Mouse (Mus musculus) embryo, embryonic 11.5 days (tissue): ENCODE results near the gene Slc22a5.
"Not testable (repeated sequence)": the region's sequence is repeated elsewhere in the genome, so short reads cannot be mapped to it uniquely, and the experiment has no call there.

Source experiments
- DNase-seq: peaks from one replicate; pipeline ENCODE4 v3.0.0-alpha.2; 2012; ENCODE audit warnings: low read depth, low spot score

The Slc22a5 gene

GRCm38 (mm10) chr11:53891505-53892451, at the start of gene Slc22a5:
Slc22a5 (minus strand) TSS chr11:53891660.
- peak; percentile 97 for DNase-seq

DNA sequence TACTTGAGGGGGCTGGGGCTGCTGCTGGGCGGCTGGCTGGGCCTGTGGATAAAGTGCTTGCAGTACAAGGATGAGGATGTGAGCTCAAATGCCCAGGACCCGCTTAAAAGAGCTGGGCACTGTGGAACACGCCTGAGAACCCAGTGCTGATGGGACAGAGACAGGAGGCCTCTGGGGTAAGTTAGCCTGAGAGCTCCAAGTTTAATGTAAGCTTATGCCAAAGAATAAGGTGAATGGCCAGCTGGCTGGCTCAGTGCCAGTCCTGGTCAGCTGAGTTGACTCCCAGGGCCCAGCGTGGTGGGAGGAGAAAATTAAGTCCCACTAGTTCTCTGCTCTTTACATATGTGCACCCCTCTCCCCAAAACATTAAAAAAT, 40.5 kb upstream of the Slc22a5 start:
- DNase-seq = not testable (repeated sequence)

DNA sequence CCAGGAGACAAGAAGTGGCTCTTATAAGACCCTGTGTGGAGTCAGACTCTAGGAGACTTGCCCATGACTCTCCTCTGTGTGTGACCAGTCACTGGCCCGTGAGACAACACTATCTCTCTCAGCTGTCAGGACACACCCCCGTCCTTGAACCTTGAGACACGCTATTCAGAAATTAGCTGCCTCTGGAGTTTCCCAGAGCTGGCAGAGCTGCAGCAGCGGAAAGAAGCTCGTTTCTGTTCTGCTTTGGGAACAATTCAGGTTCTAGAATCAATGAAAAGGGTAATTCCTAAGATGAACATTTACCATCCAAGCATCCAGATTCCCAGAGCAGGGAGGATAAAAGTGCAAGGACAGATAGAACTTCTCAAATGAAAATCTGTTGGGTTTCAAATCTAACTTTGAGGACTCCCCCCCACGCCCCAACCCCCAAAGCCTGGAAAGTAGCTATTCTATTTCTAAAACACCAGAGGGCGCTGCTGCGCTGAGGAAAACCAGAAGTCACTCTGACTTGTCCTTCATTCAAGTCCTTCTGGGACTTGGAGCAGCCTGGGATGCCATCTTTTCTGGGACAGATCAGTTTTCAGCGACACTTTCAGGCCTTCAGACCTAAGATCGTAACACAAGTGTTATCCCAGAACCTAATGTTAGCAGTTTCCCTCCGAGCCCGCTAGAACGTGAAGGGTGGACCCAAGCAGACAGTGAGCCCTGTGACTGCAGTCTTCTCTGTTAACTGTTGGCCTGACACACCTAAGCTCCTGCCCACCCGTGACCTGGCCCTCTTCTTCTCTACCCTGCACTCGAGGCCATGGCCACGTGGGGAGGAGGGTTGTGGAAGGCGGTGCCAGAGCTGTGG, 39.9 kb upstream of the Slc22a5 start:
- peak; percentile 51 for DNase-seq

DNA sequence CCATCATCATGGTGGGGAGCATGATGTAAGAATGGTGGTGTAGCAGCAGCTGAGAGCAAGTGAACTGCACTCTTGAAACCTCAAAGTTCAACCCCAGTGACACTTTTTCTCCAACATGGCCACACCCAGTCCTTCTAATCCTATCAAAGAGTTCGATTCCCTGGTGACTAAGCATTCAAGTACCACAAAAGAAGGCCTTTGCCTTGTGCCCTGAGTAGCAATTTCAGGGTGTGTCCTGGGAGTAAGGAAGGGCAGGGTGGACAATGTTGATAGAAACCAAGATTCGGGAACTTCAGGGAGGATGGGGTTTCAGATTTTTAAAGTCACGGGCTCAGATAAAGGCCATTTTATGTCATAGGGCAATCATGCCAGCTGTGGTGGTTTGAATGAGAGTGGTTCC, 38.3 kb upstream of the Slc22a5 start:
- DNase-seq = no peak

DNA sequence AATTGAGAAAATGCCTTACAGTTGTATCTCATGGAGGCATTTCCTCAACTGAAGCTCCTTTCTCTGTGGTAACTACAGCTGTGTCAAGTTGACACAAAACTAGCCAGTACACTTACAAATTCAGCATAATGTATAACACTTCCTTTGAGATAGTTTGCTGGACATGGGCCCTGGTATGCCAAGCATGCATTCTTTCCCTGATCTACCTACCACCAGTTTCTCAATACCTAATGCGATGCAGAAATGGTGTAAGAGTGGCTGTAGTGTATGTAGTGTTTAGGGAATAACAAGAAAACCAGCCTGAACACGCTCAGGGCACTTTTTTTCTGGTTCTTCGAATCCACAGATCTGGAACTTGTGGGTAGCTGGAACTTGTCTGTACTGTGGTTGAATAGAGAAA, 37.1 kb upstream of the Slc22a5 start:
- DNase-seq = no peak

DNA sequence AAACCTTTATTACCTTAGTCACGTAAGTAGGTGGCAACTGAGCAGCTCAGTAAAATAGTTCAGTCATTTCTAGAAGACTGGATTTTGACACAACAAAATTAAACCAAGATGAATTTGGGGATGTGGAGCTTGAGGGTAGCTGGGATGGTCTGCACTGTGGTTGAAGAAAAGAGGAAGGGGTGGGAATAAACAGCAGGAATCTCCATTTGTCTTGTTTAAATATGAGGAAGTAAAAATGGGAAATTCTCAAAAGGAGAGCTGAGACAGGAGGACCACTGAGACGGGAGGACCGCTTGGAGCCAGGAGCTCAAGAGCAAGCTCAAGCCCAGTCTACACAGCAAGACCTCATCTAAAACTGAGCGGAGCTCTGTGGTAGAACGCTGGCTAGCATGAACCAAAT, 34.8 kb upstream of the Slc22a5 start:
- DNase-seq = no peak

- no peak for DNase-seq
Observed at GRCm38 (mm10) chr11:53918851-53919250, 27.4 kb upstream of the Slc22a5 start.

GRCm38 (mm10) chr11:53911011-53911410, 19.6 kb upstream of the Slc22a5 start:
- DNase-seq = no peak

- DNase-seq = no peak
Observed at GRCm38 (mm10) chr11:53908686-53909085, 17.2 kb upstream of the Slc22a5 start.

DNA sequence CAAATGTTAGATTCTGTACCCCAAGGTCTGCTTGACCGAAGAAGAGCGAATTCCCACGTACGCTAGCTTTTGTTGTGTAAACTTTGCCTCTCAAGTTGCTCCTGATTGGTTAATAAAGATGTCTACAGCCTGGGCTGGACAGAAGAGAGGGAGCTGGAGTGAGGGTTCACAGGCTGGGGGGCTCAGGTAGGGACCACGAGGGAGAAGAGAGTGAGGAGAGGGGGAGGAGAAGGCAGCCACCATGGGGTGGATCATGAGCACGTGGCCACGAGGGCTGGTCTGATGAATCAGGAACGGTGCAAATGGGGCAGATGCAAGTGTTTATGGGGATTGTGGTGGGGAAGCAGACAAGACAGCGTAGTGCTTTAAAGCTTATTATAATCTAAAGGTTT, 13.1 kb upstream of the Slc22a5 start:
- no peak for DNase-seq

GRCm38 (mm10) chr11:53903781-53904533, 12.5 kb upstream of the Slc22a5 start:
- DNase-seq = peak; percentile 30

GRCm38 (mm10) chr11:53902741-53903140, 11.3 kb upstream of the Slc22a5 start:
- DNase-seq = no peak

- DNase-seq = no peak
Observed at GRCm38 (mm10) chr11:53900991-53901390, 9.5 kb upstream of the Slc22a5 start.

DNA sequence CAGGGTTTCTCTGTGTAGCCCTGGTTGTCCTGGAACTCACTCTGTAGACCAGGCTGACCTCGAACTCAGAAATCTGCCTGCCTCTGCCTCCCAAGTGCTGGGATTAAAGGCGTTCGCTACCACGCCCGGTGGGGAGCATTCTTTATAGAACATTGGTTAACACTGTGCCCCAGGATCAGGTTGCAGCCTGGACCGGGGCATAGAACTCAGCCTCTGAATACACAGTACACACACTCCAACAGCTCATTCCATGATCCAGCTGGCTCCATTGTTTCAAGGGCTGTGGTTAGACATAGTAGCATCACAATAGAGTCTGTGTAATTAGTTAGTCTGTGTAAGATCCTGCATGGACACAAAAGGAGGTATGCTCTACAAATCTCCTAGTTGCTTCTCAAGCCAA, 8.5 kb upstream of the Slc22a5 start:
- no peak for DNase-seq

DNA sequence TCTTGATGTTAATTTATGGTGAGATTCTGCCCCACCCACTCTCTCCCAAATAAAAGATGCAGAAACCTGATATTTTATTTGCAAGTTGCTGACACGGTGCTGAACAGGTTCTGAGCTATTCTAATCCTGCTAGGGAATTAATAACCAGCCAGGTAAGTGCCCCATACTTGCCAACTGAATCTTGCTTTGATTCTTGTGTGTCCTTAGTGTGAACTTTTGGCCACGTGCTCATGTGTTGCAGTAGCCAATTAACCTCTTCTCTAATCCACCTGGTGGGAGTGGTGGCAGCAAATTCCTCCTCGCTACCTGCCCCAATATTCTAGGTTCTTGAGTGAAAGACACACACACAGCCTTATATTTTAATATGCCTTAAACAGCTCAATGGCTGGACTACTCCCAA, 7.5 kb upstream of the Slc22a5 start:
- DNase-seq = no peak

DNA sequence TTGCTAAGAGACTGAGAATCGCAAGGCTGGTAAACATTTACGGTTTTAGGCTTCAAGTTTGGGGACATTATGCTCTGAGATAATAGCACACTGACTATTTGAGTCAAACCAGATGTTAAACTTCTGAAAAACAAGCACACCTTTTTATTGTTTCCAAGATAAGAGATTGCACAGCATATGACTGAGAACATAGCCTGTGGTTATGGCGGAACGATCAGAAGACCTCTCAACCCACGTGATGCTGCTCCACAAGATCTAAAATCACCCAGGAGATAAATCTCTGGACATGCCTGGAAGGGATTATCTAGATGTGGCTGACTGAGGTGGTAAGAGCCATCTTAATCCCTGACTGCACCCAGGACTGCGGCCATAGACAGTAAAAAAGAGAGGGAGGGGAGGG, 5.5 kb upstream of the Slc22a5 start:
- DNase-seq = no peak

DNA sequence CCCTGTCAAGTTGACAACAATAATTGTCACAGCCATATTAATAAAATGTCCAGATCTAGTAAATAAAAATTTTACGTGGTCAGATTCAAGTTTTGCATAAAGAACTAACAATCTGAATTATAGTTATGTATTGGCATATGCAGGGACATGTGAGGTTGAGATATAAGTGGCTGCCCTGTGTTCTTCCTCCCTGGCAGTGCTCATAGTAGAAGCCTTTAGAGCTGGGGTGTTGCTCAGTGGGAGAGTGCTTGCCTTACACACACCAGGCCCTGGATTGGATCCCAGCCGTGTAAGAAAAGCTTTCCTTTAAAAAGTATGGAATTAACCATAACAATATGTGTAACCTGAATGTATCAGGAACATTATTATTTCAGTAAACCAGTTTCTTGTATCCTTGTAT, 2.0 kb upstream of the Slc22a5 start:
- DNase-seq = no peak

DNA sequence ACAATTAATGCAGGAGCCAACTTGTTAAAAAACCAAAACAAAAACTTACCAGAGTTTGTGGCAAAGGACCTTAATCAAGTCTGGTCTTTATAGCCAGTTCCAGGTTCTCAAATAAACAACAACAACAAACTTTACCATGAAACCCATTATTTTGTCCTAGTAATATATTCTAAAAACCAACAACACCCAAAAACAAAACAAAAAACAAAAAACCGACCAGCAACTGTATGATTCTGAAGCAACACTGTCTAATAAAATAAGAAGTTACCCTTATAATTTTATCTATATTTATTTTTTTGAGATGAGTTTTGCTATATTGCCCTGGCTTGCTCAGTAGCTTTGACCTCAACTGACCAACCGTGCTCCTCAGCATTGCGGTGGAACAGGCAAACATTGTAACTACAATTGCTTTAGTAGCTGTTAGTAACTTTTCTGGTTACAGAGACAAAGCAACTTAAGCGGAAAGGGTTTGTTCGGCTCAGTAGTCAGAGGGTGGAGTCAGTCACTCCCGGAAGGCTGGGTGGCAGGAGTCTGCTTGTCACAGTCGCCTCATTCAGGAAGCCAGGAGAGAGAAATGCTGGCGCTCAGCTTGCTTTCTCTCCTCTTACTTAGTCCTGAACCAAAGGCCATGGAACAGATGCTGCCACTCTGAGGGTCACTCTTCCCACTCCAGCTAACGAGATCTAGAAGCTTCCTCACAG, 1.4 kb upstream of the Slc22a5 start:
- no peak for DNase-seq

DNA sequence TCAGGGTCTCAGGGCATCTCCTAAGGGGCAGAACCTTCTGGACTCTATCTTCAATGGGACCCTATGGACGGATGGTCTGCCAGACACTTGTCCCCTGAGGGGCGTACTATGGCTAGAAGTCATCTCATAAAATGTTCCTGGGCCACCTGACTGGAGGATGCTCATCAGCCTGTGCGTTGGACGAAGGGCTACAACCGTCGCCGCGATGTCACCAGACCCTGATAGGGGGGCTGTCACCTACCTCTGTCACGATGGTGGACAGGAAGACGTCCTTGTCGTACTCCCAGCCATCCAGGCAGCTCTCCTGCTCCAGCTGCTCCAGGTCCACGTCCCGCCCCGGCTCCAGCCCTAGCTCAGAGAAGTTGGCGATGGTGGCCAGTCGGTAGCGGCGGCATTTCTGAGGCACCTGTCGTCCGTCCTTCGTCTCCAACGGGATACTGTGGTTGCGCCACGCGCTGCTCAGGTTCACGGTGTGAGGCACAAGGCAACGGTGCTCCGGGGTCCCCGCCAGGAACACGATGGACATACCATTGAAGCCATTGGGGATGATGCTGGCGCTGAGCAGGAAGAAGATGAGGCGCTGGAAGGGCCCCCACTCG, 455 bp downstream of the Slc22a5 start:
- DNase-seq = no peak

- DNase-seq = no peak
Observed at GRCm38 (mm10) chr11:53890225-53890624, 1.2 kb downstream of the Slc22a5 start.

DNA sequence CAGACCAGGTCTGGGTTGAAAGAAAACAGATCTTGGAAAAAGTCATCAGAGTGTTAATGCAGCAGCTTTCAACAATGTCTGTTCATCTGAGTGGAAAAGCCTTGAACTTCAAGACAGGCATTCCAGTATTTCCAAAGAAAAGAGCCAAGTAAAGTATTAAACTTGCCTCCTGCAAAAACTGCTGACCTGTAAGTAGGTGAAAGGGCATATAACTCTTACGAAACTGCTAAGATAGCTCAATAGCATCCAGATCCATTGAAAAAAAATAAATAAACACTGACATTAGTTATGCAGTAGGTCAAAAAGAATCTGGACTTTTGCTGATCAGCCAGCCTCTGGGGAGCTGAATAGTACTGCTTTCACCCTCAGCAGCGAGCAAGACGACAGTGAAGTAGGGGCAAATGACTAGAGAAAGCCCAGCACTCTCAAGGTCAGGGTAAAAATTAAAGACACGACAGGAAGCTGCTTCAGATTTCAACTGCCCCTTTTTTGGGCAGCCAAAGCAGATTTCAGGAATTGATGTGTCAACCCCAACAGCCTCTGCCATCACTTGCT, 2.3 kb downstream of the Slc22a5 start:
- DNase-seq = no peak
